Mouse (Mus musculus) heart, embryonic 10.5 days (tissue): ENCODE measurements around the gene Ncor2. TPM values are rescaled to one million over a fixed set of nuclear protein-coding genes. Genes with fewer than 3 reads are reported as not detected.

ENCODE experiments used
- DNase-seq: peaks from one replicate; pipeline ENCODE4 v3.0.0-alpha.2; 2017; ENCODE audit warnings: low spot score
- H3K27ac ChIP-seq: fragments of 300-500 bp; sonication (generic); 2 replicates; pipeline ENCODE4 v1.5.1; 2016; ENCODE audit warnings: mild to moderate bottlenecking
- H3K27me3 ChIP-seq: fragments of 300-500 bp; sonication (generic); 2 replicates; pipeline ENCODE4 v1.6.1; 2016; ENCODE audit warnings: mild to moderate bottlenecking; ENCODE audit not compliant: poor library complexity, insufficient read depth, severe bottlenecking
- H3K36me3 ChIP-seq: fragments of 300-500 bp; sonication (generic); 2 replicates; pipeline ENCODE4 v1.6.1; 2016; ENCODE audit warnings: mild to moderate bottlenecking, moderate library complexity
- H3K4me1 ChIP-seq: fragments of 300-500 bp; sonication (generic); 2 replicates; pipeline ENCODE4 v1.6.1; 2016; ENCODE audit warnings: mild to moderate bottlenecking
- H3K4me3 ChIP-seq: fragments of 300-500 bp; sonication (generic); 2 replicates; pipeline ENCODE4 v1.5.1; 2016; ENCODE audit warnings: mild to moderate bottlenecking, moderate library complexity
- H3K9me3 ChIP-seq: fragments of 300-500 bp; sonication (generic); 2 replicates; pipeline ENCODE4 v1.6.1; 2016; ENCODE audit warnings: mild to moderate bottlenecking, moderate library complexity
- WGBS: fragments of 180-500 bp; shearing (Covaris S2); methylation state at CpG from one replicate; pipeline ENCODE4 v1.1.7; 2016; 5-methylcytosine and 5-hydroxymethylcytosine counted together
- polyA plus RNA-seq: library from polyadenylated mRNA; unstranded; fragments of >200 nt; fragmentation: Nextera tagmentation; extraction: Ambion mirVana; gene quantifications from 2 replicates; pipeline ENCODE4 v1.2.1, GENCODE M21; 2016

Ncor2 gene
- polyA plus RNA-seq, 1 experiment from 2014 or later = 23.3 TPM

DNA sequence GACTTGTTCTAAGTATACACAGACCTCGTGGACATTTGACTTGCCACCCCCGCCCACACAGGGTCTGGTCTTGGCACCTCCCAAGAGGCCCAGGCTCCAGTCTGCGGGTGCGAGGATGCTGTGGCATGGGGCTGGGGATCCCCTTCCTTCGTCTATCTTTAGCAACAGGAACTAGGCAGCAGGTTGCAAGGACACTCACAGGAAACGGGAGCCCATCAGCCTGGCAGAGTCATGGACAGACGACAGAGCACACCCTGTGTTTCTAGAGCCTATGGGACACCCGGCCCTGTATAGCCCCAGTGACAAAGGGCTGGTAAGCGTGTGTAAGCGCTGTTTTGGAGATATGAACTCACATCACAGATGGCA, 126.8 kb downstream of the Ncor2 start:
- Histone ChIP-seq H3K27ac (peak overlapping the region; percentile 74), H3K4me3 (no peak overlapping the region), H3K9me3 (no peaks in the 10 kb centered on the region), H3K4me1 (peaks cover 86% of the 10 kb centered on the region), H3K36me3 (peaks cover 67% of the 10 kb centered on the region), H3K27me3 (no peaks in the 10 kb centered on the region)
- WGBS = 45% methylated on average over 10 of the region's 10 CpGs
- no peak for DNase-seq

DNA sequence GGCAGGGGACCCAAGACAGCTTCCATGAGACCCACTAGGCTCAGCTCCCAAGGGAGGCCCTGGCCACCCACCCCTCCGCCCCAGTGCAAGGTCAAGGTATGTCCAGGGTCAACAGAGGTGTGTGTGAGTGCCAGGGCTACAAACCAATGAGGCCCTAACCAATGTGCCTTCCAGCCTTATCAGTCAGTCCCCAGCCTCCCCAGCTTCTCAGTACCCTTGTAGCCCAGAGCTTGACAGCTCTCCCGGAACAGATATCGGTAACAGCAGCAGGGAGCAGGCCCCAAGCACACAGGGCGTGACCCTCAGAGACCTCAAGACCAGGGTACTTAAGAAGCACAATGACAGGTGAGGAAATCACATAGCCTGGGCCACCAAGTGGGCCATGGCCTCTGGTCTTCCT, 129.5 kb downstream of the Ncor2 start:
- 63% methylated on average over 4 of the region's 4 CpGs for WGBS
- peaks cover 75% of the 10 kb centered on the region for H3K4me1 ChIP-seq
- DNase-seq = peak; percentile 93
- no peak overlapping the region for H3K4me3 ChIP-seq
- peaks cover 81% of the 10 kb centered on the region for H3K36me3 ChIP-seq
- no peaks in the 10 kb centered on the region for H3K9me3 ChIP-seq
- H3K27me3 ChIP-seq = no peaks in the 10 kb centered on the region
- peak overlapping the region; percentile 74 for H3K27ac ChIP-seq

DNA sequence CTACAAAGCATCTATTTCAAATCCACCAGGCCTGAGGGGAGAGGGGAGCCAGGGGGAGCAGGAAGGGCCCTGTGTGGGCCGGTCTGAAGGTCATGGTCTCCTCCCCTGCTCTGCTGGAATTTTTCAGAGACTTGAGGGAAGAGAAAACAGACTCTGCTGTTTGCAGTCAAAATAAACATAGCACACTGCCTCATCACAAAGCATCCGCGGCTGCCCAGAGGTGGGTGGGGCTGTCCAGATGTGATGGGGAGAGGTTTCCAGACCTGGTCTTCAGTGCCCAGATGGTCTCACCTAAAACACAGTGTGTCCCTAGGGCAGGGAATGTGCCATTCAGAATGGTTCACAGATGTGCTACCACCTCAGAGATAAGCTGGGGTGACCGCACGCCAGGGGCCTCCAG, 132.6 kb downstream of the Ncor2 start:
- peaks cover 92% of the 10 kb centered on the region for H3K36me3 ChIP-seq
- H3K27me3 ChIP-seq = no peaks in the 10 kb centered on the region
- no peaks in the 10 kb centered on the region for H3K9me3 ChIP-seq
- DNase-seq = no peak
- 64% methylated on average over 5 of the region's 5 CpGs for WGBS
- peaks cover 63% of the 10 kb centered on the region for H3K4me1 ChIP-seq
- H3K4me3 ChIP-seq = no peak overlapping the region
- H3K27ac ChIP-seq = peak overlapping the region; percentile 4

DNA sequence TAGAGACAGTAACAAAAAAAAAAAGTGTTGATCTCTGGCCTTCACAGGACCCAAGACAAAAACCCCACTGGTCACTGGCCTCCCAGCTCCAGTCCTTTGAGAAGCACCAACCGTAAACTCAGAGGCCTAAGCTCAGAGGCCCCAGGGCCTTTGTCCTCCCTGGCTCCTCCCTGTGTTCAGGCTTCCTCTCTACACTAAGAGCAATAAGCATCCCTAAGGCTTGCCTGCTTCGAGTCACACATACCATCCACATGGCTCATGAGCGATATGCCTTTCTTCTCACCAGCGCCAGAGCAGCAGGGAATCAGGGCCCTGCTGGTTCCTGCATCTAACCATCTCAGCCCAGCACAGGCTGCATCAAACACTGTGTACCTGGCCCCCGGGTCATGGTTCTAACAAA, 133.8 kb downstream of the Ncor2 start:
- Histone ChIP-seq H3K27ac (no peak overlapping the region), H3K4me3 (no peak overlapping the region), H3K4me1 (peaks cover 62% of the 10 kb centered on the region), H3K27me3 (no peaks in the 10 kb centered on the region), H3K36me3 (peaks cover 93% of the 10 kb centered on the region), H3K9me3 (no peaks in the 10 kb centered on the region)
- 77% methylated on average over 5 of the region's 5 CpGs for WGBS
- no peak for DNase-seq

DNA sequence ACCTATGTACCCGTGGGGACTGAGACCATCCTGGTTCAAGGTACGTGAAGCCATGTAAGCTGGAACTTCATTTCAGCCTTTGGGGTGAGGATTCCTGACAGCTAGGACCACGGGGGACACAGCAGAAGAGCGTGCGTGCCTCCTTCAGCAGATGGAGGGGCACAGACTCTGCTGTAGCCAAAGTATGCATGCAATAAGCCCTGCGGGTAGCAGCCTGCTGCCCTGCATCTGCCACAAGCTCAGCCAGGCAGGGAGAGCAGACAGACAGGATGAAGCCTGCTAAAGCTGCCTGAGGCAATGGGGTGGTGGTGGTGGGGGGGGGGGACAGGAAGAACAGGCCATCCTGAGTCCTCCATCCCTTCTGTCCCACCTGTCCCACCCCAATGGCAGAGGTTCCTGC, 135.6 kb downstream of the Ncor2 start:
- H3K27me3 ChIP-seq = peaks cover 5% of the 10 kb centered on the region; the same call in 1 of the 2 replicates
- peaks cover 94% of the 10 kb centered on the region for H3K36me3 ChIP-seq
- H3K9me3 ChIP-seq = no peaks in the 10 kb centered on the region
- H3K27ac ChIP-seq = no peak overlapping the region
- 96% methylated on average over 6 of the region's 6 CpGs for WGBS
- peaks cover 49% of the 10 kb centered on the region for H3K4me1 ChIP-seq
- no peak for DNase-seq
- no peak overlapping the region for H3K4me3 ChIP-seq

DNA sequence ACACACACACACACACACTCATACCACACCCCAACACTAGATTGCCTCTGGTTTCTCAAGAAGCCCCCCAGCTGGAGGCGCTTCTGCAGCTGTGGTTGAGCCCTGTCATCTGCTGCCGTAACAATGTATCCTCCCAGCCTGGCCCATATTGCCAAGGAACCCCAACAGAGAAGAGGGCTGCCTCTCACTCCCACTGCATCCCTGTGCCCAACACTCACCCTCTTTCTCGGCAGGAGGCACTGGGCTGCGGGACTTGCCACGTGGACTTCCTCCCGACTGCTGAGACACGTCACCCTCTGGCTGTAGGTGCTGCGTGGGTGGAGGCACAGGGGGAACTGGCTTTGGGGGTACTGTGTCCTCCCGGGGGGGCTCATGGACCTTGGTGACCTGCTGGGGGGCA, 137.4 kb downstream of the Ncor2 start:
- H3K4me1 ChIP-seq = peaks cover 45% of the 10 kb centered on the region
- H3K27me3 ChIP-seq = peaks cover 5% of the 10 kb centered on the region; the same call in 1 of the 2 replicates
- peaks cover 94% of the 10 kb centered on the region for H3K36me3 ChIP-seq
- 93% methylated on average over 9 of the region's 9 CpGs for WGBS
- DNase-seq = no peak
- no peak overlapping the region for H3K4me3 ChIP-seq
- 0 out of 2 replicates have a peak overlapping the region, but pooled peaks have one; percentile 23 for H3K27ac ChIP-seq
- no peaks in the 10 kb centered on the region for H3K9me3 ChIP-seq

DNA sequence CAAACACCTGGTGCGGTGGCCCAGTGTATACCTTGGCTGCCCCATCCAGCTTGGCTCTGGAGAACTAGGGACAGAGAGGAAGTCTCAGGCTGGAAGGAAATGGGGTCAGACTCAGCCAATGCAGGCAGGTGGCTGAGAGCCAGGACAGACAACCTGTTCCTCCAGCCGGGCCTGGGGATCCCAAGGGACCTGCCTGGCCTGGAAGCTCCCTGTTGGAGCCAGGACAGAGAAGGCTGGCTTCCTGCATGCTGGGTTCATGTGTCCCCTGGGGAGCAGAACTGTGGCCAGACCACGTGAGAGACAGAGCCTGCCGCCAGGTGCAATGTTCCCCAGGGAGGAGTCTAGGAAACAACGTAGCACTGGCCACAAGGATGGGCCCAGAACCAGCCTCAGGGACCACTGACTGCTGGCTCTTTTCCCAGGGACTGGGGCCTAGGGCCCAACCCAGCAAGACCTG, 138.9 kb downstream of the Ncor2 start:
- Histone ChIP-seq H3K4me1 (peaks cover 33% of the 10 kb centered on the region), H3K9me3 (no peaks in the 10 kb centered on the region), H3K27me3 (peaks cover 5% of the 10 kb centered on the region; the same call in 1 of the 2 replicates), H3K27ac (peak overlapping the region; percentile 60; the same call in 1 of the 2 replicates), H3K4me3 (no peak overlapping the region), H3K36me3 (peaks cover 94% of the 10 kb centered on the region)
- WGBS = 80% methylated on average over 5 of the region's 5 CpGs
- no peak for DNase-seq

DNA sequence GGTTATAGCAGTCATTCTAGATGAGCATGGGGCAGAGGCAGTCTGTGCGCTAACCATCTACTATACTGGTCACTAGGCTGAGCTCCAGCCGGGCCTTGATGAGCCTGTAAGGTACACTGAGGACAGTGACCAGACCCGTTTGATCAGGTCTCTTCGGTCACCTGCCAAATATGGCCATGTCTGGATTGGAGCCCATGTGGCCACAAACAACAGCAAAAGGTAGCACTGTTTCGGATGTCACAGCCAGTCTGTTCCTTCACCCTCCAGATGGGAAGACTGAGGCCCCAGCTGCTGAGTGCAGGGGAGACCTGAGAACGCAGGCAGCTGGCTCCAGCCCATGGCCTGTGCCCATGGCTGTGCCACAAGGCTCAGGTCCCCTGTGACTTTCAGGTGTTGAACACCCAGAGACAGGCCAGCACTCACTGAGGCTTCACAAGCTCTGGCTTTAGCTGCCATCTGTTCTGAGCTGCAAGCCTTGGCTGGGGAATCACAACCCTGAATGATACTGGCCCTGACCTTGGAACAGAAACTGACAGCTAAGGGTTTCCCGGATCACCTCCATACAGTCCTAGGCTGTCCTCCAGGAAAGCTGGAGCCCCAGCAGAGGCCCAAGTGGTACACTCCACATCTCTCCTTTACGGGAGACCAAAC, 139.5 kb downstream of the Ncor2 start:
- Histone ChIP-seq H3K27ac (0 out of 2 replicates have a peak overlapping the region, but pooled peaks have one; percentile 29), H3K36me3 (peaks cover 94% of the 10 kb centered on the region), H3K4me1 (peaks cover 32% of the 10 kb centered on the region), H3K9me3 (no peaks in the 10 kb centered on the region), H3K27me3 (peaks cover 5% of the 10 kb centered on the region; the same call in 1 of the 2 replicates), H3K4me3 (no peak overlapping the region)
- 93% methylated on average over 8 of the region's 8 CpGs for WGBS
- no peak for DNase-seq

DNA sequence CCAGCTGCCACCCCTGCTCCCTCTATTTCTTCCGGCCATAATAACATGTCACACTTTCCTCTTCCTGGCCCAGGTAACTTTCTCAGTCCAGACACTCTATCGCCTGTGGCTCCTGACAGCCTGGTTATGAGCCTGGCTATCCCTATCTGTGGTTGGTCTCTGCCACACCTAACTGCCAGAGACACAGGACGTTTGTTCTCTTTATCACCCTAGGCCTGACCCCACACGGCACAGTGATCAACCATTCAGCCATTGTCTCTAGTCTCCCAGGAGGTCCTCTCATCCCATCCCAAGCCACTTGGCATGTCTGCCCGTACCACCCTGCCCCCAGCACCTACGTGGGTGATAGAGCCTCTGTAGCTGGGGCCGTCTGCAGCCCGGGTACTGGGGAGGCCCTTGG, 142.5 kb downstream of the Ncor2 start:
- no peak for DNase-seq
- WGBS = 83% methylated on average over 8 of the region's 8 CpGs
- no peaks in the 10 kb centered on the region for H3K9me3 ChIP-seq
- H3K27me3 ChIP-seq = peaks cover 5% of the 10 kb centered on the region; the same call in 1 of the 2 replicates
- no peak overlapping the region for H3K27ac ChIP-seq
- H3K36me3 ChIP-seq = peaks cover 97% of the 10 kb centered on the region
- H3K4me3 ChIP-seq = no peak overlapping the region
- peaks cover 19% of the 10 kb centered on the region for H3K4me1 ChIP-seq

DNA sequence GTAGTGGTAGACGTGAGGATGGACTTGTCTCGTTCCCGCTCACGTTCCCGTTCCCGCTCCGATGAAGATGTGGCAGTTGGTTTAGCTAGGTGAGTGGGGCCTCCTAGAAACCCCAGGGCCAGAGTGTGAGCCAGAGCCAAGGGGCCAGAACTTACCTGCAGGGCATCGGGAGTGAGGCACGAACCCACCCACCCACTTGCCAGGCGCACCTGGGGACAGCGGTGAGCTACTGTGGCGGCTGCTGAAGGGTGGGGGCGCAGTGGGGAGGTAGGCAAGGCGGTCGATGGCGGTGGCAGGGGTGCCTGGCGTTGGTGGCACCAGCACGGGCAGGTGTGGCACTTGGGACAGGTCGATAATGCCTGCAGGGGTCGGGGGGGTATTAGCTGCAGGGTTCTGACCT, 150.1 kb downstream of the Ncor2 start:
- H3K27me3 ChIP-seq = no peaks in the 10 kb centered on the region
- H3K27ac ChIP-seq = no peak overlapping the region
- no peak overlapping the region for H3K4me3 ChIP-seq
- H3K4me1 ChIP-seq = no peaks in the 10 kb centered on the region
- no peaks in the 10 kb centered on the region for H3K9me3 ChIP-seq
- H3K36me3 ChIP-seq = peaks cover 99% of the 10 kb centered on the region
- no peak for DNase-seq
- WGBS = 92% methylated on average over 20 of the region's 20 CpGs

DNA sequence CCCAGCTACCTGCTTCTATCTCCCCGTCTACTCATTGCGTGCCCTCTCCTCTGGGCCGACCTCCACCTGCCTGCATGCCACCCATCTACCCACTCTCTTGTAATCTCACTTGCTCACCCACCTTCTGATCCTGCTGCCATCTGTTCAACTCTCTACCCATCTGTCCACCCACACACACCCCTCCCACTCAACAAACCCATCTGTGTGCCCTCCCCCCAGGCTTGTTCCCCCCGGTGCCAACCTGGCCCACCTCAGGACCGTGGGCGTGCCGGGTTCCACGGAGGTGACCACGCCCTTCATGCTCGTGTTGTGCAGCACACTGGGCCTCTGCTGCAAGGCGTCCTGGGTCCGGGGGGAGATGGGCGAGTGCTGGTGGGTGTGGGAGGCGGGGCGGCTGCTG, 150.6 kb downstream of the Ncor2 start:
- Histone ChIP-seq H3K9me3 (no peaks in the 10 kb centered on the region), H3K36me3 (peaks cover 99% of the 10 kb centered on the region), H3K4me1 (no peaks in the 10 kb centered on the region), H3K4me3 (no peak overlapping the region), H3K27me3 (no peaks in the 10 kb centered on the region), H3K27ac (no peak overlapping the region)
- 96% methylated on average over 15 of the region's 15 CpGs for WGBS
- DNase-seq = no peak

DNA sequence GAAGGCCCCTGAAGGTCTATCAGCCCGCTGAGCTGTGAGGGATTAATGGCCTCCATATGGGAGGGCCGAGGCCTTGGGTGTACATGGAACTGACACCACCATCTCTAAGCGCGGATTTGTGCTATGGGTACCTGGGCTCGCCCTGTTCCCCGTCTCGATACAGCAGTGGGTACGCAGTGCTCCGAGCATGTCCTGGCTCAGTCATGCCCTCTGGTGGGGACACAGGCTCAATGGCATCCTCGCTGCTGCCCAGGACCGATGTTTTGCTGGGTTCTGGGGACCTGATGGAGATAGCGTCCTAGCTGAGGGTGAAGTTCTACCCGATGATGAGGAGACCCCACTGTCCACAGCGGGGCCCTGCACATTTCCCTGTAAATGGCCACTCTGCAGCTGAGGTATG, 155.0 kb downstream of the Ncor2 start:
- H3K36me3 ChIP-seq = peaks cover 97% of the 10 kb centered on the region
- H3K4me1 ChIP-seq = peaks cover 19% of the 10 kb centered on the region
- DNase-seq = no peak
- no peaks in the 10 kb centered on the region for H3K27me3 ChIP-seq
- H3K9me3 ChIP-seq = no peaks in the 10 kb centered on the region
- H3K27ac ChIP-seq = no peak overlapping the region
- WGBS = 81% methylated on average over 14 of the region's 14 CpGs
- H3K4me3 ChIP-seq = no peak overlapping the region

DNA sequence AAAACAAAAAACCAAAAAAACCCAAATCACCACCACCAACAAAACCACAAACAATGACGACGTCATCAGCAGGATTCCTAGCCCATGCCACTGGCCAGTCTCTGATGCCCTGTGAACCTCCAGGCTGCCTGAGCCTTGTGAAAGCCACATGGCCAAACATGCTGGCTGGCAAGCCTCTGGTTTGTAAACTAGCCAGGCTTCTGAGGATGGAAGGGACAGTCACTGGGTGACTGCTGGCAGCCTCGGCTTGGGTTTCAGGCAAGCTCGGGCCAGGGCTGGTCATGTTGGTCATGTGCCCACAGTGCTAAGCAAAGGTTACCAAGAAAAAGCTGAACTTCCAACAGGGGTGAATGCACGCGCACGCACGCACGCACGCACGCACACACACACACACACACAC, 157.7 kb downstream of the Ncor2 start:
- peaks cover 23% of the 10 kb centered on the region for H3K4me1 ChIP-seq
- no peaks in the 10 kb centered on the region for H3K9me3 ChIP-seq
- H3K27ac ChIP-seq = no peak overlapping the region
- DNase-seq = no peak
- H3K4me3 ChIP-seq = no peak overlapping the region
- 95% methylated on average over 11 of the region's 11 CpGs for WGBS
- H3K36me3 ChIP-seq = peaks cover 97% of the 10 kb centered on the region
- no peaks in the 10 kb centered on the region for H3K27me3 ChIP-seq

DNA sequence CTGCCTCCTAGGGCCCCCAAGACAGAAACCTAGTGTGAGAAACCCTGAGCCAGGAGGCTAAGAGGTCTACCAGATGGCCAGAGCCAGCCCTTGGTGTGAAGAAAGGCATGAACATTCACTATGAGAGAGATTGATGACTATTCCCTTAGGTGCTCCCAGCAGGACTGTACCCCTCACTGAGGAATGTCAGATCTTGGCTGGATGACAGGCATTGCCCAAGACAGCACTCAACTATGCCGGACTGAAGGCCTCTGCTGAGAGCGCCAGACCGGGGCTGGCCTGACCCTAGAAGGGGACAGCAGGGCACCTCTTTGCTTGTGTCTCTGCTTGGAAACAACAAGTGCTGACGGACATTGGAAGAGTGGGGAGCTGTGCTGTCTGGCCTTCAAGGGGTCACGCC, 159.9 kb downstream of the Ncor2 start:
- WGBS = 54% methylated on average over 5 of the region's 5 CpGs
- DNase-seq = no peak
- Histone ChIP-seq H3K4me1 (peaks cover 28% of the 10 kb centered on the region), H3K9me3 (no peaks in the 10 kb centered on the region), H3K36me3 (peaks cover 96% of the 10 kb centered on the region), H3K27ac (no peak overlapping the region), H3K27me3 (no peaks in the 10 kb centered on the region), H3K4me3 (no peak overlapping the region)
